Mouse (Mus musculus): Measurements from ENCODE around the gene Usp34. TPM values are rescaled to one million over a fixed set of nuclear protein-coding genes. Genes with fewer than 3 reads are reported as not detected.
"Not testable (repeated sequence)": the region's sequence is repeated elsewhere in the genome, so short reads cannot be mapped to it uniquely, and the experiment has no call there.

Gene Usp34
- total RNA-seq, 1 experiment from 2014 or later, result 57.2 TPM

- ATAC-seq (replicated peaks in 1 of 2; ENCODE audit: insufficient read depth in 1 of 2, low FRiP score in 2 of 2, low TSS enrichment in 1 of 2, low read depth in 1 of 2, poor library complexity in 2 of 2, severe bottlenecking in 2 of 2), result no peak
These were observed 129.4 kb downstream of the Usp34 start for GRCm38 (mm10) chr11:23436076-23436475.

GRCm38 (mm10) chr11:23465862-23466261 is 159.2 kb downstream of the Usp34 start:
- not testable (repeated sequence) for ATAC-seq (replicated peaks in 1 of 2; ENCODE audit: insufficient read depth in 1 of 2, low FRiP score in 2 of 2, low TSS enrichment in 1 of 2, low read depth in 1 of 2, poor library complexity in 2 of 2, severe bottlenecking in 2 of 2)

- no peak for ATAC-seq (replicated peaks in 1 of 2; ENCODE audit: insufficient read depth in 1 of 2, low FRiP score in 2 of 2, low TSS enrichment in 1 of 2, low read depth in 1 of 2, poor library complexity in 2 of 2, severe bottlenecking in 2 of 2)
These were observed 183.3 kb downstream of the Usp34 start for GRCm38 (mm10) chr11:23489955-23490354.

- no peak for ATAC-seq (replicated peaks in 1 of 2; ENCODE audit: insufficient read depth in 1 of 2, low FRiP score in 2 of 2, low TSS enrichment in 1 of 2, low read depth in 1 of 2, poor library complexity in 2 of 2, severe bottlenecking in 2 of 2)
These were observed 185.5 kb downstream of the Usp34 start for GRCm38 (mm10) chr11:23492048-23492790.

- ATAC-seq (replicated peaks in 1 of 2; ENCODE audit: insufficient read depth in 1 of 2, low FRiP score in 2 of 2, low TSS enrichment in 1 of 2, low read depth in 1 of 2, poor library complexity in 2 of 2, severe bottlenecking in 2 of 2), result no peak
These were observed 188.5 kb downstream of the Usp34 start for GRCm38 (mm10) chr11:23495231-23495630.

GRCm38 (mm10) chr11:23496661-23497060 is 190.0 kb downstream of the Usp34 start:
- no peak for ATAC-seq (replicated peaks in 1 of 2; ENCODE audit: insufficient read depth in 1 of 2, low FRiP score in 2 of 2, low TSS enrichment in 1 of 2, low read depth in 1 of 2, poor library complexity in 2 of 2, severe bottlenecking in 2 of 2)

- peak; percentile 35 to 38; a peak in 3 of 4 replicates for ATAC-seq (replicated peaks in 1 of 2; ENCODE audit: insufficient read depth in 1 of 2, low FRiP score in 2 of 2, low TSS enrichment in 1 of 2, low read depth in 1 of 2, poor library complexity in 2 of 2, severe bottlenecking in 2 of 2)
These were observed 190.6 kb downstream of the Usp34 start for GRCm38 (mm10) chr11:23497335-23497717.

GRCm38 (mm10) chr11:23497718-23498509 is 191.2 kb downstream of the Usp34 start, which contains the start of gene Ahsa2:
TSS of gene Ahsa2 (minus strand) at chr11:23498030.
- peak; percentile 89 for ATAC-seq (replicated peaks in 1 of 2; ENCODE audit: insufficient read depth in 1 of 2, low FRiP score in 2 of 2, low TSS enrichment in 1 of 2, low read depth in 1 of 2, poor library complexity in 2 of 2, severe bottlenecking in 2 of 2)

- 0 out of 4 replicates have a peak, but pooled peaks of 1 of the 2 experiments have one; percentile 20 for ATAC-seq (replicated peaks in 1 of 2; ENCODE audit: insufficient read depth in 1 of 2, low FRiP score in 2 of 2, low TSS enrichment in 1 of 2, low read depth in 1 of 2, poor library complexity in 2 of 2, severe bottlenecking in 2 of 2)
These were observed 191.9 kb downstream of the Usp34 start for GRCm38 (mm10) chr11:23498609-23499008.

GRCm38 (mm10) chr11:23504801-23505200 is 198.1 kb downstream of the Usp34 start:
- ATAC-seq (replicated peaks in 1 of 2; ENCODE audit: insufficient read depth in 1 of 2, low FRiP score in 2 of 2, low TSS enrichment in 1 of 2, low read depth in 1 of 2, poor library complexity in 2 of 2, severe bottlenecking in 2 of 2), result not testable (repeated sequence)

- ATAC-seq (replicated peaks in 1 of 2; ENCODE audit: insufficient read depth in 1 of 2, low FRiP score in 2 of 2, low TSS enrichment in 1 of 2, low read depth in 1 of 2, poor library complexity in 2 of 2, severe bottlenecking in 2 of 2), result not testable (repeated sequence)
These were observed 208.1 kb downstream of the Usp34 start for GRCm38 (mm10) chr11:23514785-23515184.

- no peak for ATAC-seq (replicated peaks in 1 of 2; ENCODE audit: insufficient read depth in 1 of 2, low FRiP score in 2 of 2, low TSS enrichment in 1 of 2, low read depth in 1 of 2, poor library complexity in 2 of 2, severe bottlenecking in 2 of 2)
These were observed 208.6 kb downstream of the Usp34 start for GRCm38 (mm10) chr11:23515315-23515714.

- no peak for ATAC-seq (replicated peaks in 1 of 2; ENCODE audit: insufficient read depth in 1 of 2, low FRiP score in 2 of 2, low TSS enrichment in 1 of 2, low read depth in 1 of 2, poor library complexity in 2 of 2, severe bottlenecking in 2 of 2)
These were observed 212.3 kb downstream of the Usp34 start for GRCm38 (mm10) chr11:23518981-23519380.

- no peak for ATAC-seq (replicated peaks in 1 of 2; ENCODE audit: insufficient read depth in 1 of 2, low FRiP score in 2 of 2, low TSS enrichment in 1 of 2, low read depth in 1 of 2, poor library complexity in 2 of 2, severe bottlenecking in 2 of 2)
These were observed 213.9 kb downstream of the Usp34 start, which contains the start of gene 1700093K21Rik for GRCm38 (mm10) chr11:23520473-23521205. TSS of gene 1700093K21Rik (minus strand) at chr11:23521155.

- no peak for ATAC-seq (replicated peaks in 1 of 2; ENCODE audit: insufficient read depth in 1 of 2, low FRiP score in 2 of 2, low TSS enrichment in 1 of 2, low read depth in 1 of 2, poor library complexity in 2 of 2, severe bottlenecking in 2 of 2)
These were observed 230.8 kb downstream of the Usp34 start for GRCm38 (mm10) chr11:23537446-23537845.

Data from hematopoietic stem cell, adult 5-6 weeks (primary cell).